Mouse (Mus musculus) brain, embryonic 18.5 days (tissue): Measurements from ENCODE around the gene Erg28.

Source experiments
- DNase-seq: peaks from one replicate; pipeline ENCODE4 v3.0.0-alpha.2; 2012; ENCODE audit warnings: low read depth, low spot score

Gene Erg28

GRCm38 (mm10) chr12:85813599-85813998 lies 10.8 kb downstream of the Erg28 start:
- DNase-seq = no peak

DNA sequence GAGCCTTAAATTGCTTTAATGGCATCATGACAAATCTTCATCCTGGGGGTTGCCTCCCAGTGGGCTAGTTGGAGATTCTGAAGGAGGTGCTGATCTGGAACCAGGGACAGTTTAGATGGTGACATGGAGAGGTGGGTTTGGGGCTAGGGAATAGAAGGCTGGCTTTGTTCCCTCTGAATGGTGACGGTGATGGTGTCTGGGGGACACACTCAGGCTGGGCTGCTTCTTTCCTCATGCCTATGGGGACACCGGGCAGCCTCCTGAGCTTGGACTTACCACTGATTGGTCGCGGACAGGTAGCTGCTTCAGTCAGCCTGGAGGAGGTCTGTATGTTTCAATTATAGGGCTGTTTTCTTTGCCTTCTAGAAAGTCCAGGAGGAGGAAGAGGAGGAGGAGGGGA lies 12.7 kb downstream of the Erg28 start:
- DNase-seq = no peak

GRCm38 (mm10) chr12:85810959-85811358 lies 13.4 kb downstream of the Erg28 start:
- no peak for DNase-seq

DNA sequence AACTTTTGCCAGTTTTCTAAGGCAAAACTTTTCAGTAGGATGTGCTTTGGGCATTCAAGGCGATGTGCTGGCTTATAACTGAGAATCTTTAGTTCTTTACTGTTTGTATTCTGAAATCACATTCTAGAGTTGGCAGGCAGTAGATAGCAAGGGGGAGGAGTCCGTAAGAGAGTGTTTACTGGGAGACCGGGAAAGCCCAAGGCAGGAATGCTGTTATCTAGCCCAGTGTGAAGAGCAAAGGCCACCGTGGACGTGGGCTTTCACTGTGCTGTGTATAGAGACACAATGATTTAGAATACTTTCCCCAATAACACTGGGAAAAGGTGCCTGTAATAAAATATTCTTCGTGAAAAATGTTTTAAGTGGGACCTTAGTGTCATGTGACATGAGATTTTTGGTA lies 14.6 kb downstream of the Erg28 start:
- no peak for DNase-seq

GRCm38 (mm10) chr12:85800031-85800430 lies 24.3 kb downstream of the Erg28 start:
- no peak for DNase-seq

DNA sequence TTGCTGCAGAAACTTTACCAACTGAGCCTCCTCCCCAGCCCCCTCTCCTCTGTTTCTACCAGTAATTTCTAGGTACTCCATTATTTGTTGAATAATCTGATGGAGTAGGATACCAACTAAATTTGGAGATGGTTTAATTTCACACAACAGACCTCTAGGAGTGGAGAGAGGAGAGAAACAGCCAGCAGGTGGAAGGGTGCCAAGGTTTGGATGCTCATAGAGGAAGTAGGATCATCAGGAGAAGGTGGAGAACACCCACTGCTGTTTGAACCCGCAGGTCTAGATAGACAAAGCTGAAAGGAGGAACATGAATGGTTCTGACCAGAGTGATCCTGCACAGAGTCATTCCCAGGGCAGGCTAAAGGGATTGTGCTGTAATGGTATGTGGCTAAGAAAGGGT lies 28.8 kb downstream of the Erg28 start:
- DNase-seq = no peak

- DNase-seq = no peak
These were observed 30.3 kb downstream of the Erg28 start for GRCm38 (mm10) chr12:85794094-85794493.

DNA sequence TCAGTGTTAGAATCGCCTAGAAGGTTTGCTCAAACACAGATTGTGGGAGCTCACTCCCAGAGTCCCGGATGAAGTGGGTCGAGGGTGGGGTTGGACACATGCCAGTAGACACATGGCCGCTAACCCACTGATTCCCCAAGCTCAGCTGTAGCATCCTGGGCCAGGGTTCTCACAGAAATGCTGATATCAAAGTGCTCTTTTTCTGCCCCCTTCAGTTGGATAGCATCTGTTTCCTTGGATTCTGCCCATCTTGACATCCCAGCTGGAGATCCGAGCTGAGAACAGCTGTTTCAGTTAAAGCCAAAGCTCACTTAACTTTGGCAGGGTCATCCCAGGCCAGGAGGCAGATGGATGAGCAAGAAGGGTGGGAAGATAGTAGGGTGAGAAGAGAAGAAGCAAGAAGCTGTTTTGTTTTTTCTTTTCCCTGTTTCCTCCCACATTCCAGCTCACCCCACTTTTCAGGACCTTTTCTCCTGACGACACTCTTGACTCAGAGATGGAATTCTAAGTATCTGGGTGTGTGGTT lies 31.5 kb downstream of the Erg28 start:
- DNase-seq = no peak

GRCm38 (mm10) chr12:85792158-85792557 lies 32.2 kb downstream of the Erg28 start:
- DNase-seq = no peak

- DNase-seq = no peak
These were observed 39.2 kb downstream of the Erg28 start for GRCm38 (mm10) chr12:85784916-85785815.

DNA sequence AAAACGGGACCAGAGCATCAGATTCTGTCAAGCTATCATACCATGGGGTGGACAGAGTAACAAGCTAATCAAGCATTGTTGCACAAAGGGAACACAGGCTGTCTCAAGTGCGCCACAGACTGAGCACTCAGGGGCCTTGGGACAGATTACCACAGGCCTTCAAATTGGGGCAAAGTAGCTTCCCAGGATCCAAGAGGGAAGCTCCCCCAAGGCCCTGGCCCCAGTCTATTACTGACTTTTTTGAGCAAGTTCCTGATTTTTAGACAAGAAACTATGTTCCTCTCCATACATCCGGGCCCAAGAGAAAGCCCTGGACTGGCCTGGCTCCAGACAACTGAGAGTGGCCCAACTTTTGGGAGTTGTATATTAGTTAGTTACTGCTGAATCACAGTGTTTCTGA lies 42.7 kb downstream of the Erg28 start:
- DNase-seq = no peak

DNA sequence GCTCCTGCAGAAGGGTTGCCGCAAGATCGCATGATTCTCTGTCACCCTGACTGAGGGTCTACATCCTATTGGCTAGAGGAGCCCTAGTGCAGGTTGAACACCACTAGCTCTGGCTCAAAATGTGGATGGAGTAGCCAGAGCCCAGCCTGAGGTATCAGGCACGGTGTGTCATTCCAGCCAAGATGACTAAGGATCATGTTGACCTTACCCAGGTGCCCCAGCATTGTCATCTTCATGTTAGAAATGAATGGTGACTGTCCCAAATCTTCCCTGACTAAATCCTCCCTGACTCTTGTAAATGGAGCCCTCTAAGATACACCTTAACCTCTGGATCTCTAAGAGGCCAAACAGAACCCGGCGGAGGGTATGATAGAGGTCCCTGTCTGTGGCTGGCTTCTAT lies 44.6 kb downstream of the Erg28 start:
- no peak for DNase-seq

DNA sequence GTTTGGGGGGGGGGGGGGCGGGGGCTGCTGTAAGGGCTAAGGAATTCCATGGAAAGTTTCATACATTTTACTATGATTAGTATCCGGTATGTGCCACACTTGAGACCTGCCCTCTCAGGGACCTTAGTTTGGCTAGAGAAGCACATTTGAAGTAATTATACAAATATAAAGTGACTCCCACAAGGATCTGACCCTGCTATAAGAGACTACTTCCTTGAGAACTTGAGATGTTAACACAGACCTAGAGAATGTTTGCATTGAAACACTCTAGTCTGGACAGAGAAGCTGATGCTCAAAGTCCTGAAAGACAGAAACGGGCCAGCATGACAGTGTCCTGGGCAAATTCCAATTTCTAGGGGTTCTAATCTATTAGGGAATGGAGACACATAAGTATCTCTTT lies 45.4 kb downstream of the Erg28 start:
- DNase-seq = no peak

- DNase-seq = no peak
These were observed 53.0 kb downstream of the Erg28 start for GRCm38 (mm10) chr12:85771356-85771755.

DNA sequence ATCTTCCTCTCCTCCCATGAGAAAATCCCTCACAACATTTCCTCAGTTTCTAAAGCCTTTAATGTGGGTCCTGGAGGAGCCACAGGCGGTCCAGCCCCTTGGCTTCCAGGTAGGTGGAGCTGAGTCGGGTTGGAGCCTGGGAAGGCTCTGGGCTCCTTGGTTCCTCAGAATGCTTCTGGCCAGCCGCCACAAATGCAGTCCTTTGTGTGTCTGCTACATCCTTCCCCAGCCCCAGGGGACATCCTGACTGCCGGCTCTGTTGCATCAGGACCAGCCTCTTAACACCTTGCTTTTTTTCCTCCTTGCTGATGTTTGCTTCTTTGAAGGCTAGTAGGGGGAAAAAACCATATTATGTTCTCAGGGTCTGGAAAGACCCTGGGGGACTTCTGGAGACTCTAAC lies 56.6 kb downstream of the Erg28 start:
- DNase-seq = no peak

DNA sequence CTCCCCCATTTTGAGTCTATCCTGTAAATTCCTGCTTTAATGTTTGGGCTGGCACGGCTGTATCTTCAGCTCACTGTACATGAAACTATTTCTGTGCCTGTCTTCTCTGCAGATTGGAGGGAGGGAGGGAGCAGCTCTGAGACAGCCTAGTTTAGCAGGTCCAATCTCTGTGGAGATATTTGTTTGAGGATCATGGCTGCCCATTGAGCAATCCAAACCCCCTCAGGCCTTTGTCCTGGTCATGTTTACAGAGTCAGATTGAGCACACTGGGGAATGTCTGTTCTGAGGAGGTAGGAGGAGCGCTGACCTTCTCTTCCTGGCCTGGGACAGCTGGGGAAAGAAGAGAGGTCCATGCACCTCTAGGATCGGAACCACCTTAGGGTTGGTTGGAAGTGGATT lies 58.1 kb downstream of the Erg28 start:
- no peak for DNase-seq
